In genomic region chr6:92854873-92855272, GRCm38 (mm10) we compare ENCODE assay signal across 32 mouse cellular contexts. TPM values are rescaled to one million over a fixed set of nuclear protein-coding genes. Genes with fewer than 3 reads are reported as not detected.
DNase-seq lines count a peak whose midpoint lies in the region; ATAC-seq and TF ChIP-seq lines count a peak whose summit lies in the region.
"Had no signal": no experiment of that assay in that cellular context is flagged by ENCODE, and none has a peak within 500 bp of the region (broad histone marks: within the 10 kb centered on the region; RNA-seq: fewer than 3 reads in every experiment).

No protein-coding gene starts in this region.

- no peak for TF ChIP-seq CTCF in lung, postnatal 0 days (IDR thresholded peaks at IDR 0.05)

- H3K9ac ChIP-seq in lung, embryonic 15.5 days, result no peak overlapping the region
- H3K9ac ChIP-seq in lung, postnatal 0 days (replicated peaks; ENCODE audit: low read depth), result no peak overlapping the region
- H3K9ac ChIP-seq: embryonic facial prominence, embryonic 13.5 days; forebrain, embryonic 12.5 days; forebrain, embryonic 15.5 days; heart, embryonic 13.5 days; hindbrain, embryonic 12.5 days had no signal

- H3K9me3 ChIP-seq in lung, embryonic 15.5 days, result no peaks in the 10 kb centered on the region
- no peaks in the 10 kb centered on the region for H3K9me3 ChIP-seq in lung, postnatal 0 days (ENCODE audit: low read length)
- H3K9me3 ChIP-seq: embryonic facial prominence, embryonic 10.5 days; embryonic facial prominence, embryonic 13.5 days; forebrain, embryonic 12.5 days; forebrain, embryonic 15.5 days; heart, embryonic 13.5 days; hindbrain, embryonic 12.5 days had no signal

- peak; percentile 24 to 60 for DNase-seq in lung, adult 18-20 months
- no peak for DNase-seq in lung, postnatal 10 days
- DNase-seq in lung, postnatal 0 days (ENCODE audit: low spot score), result peak; percentile 92
- no peak for DNase-seq in spleen, postnatal 10 days (ENCODE audit: low spot score in 2 of 2)
- DNase-seq: adrenal gland, adult 8-10 months; adrenal gland, postnatal 25 days; cerebellum, adult 11-12 months; cerebellum, adult 8-10 months; cerebellum, postnatal 10 days; cerebellum, postnatal 36 days; embryo, embryonic 11 days; gastrocnemius, postnatal 10 days; gastrocnemius, postnatal 36 days; heart, postnatal 14 days had no signal

- peaks cover 29% of the 10 kb centered on the region for H3K4me1 ChIP-seq in lung, embryonic 15.5 days
- peaks cover 12% of the 10 kb centered on the region; the same call in 1 of the 2 replicates for H3K4me1 ChIP-seq in lung, postnatal 0 days (ENCODE audit: insufficient read depth, low read depth, low read length)

- no peaks in the 10 kb centered on the region for H3K27me3 ChIP-seq in lung, embryonic 15.5 days
- H3K27me3 ChIP-seq in lung, postnatal 0 days (replicated peaks; ENCODE audit: insufficient read depth, low read length), result no peaks in the 10 kb centered on the region
- H3K27me3 ChIP-seq: embryonic facial prominence, embryonic 13.5 days; forebrain, embryonic 12.5 days; forebrain, embryonic 15.5 days; heart, embryonic 13.5 days had no signal

- ATAC-seq in lung, embryonic 15.5 days (ENCODE audit: borderline replicate concordance, extremely low read depth, low FRiP score, low TSS enrichment), result peak; percentile 50; the same call in 1 of the 2 replicates
- peak; percentile 84 for ATAC-seq in lung, postnatal 0 days
- ATAC-seq in megakaryocyte, adult 5-6 weeks (ENCODE audit: poor library complexity, severe bottlenecking), result no peak
- ATAC-seq: activated CD4-positive, CD25-positive, alpha-beta regulatory T cell, adult 4 months; CD4-positive, CD25-positive, alpha-beta regulatory T cell, adult 4 months; forebrain, embryonic 15.5 days; hindbrain, embryonic 16.5 days had no signal

- H3K27ac ChIP-seq in lung, embryonic 15.5 days, result peak overlapping the region; percentile 75
- peak overlapping the region; percentile 49 for H3K27ac ChIP-seq in lung, postnatal 0 days (ENCODE audit: low read length)
- H3K27ac ChIP-seq: embryonic facial prominence, embryonic 10.5 days; embryonic facial prominence, embryonic 13.5 days; forebrain, embryonic 12.5 days; forebrain, embryonic 15.5 days; heart, embryonic 13.5 days; hindbrain, embryonic 12.5 days had no signal

- no peak overlapping the region for H3K4me3 ChIP-seq in lung, embryonic 15.5 days
- no peak overlapping the region for H3K4me3 ChIP-seq in lung, postnatal 0 days (ENCODE audit: low read depth, low read length)
- H3K4me3 ChIP-seq: embryonic facial prominence, embryonic 10.5 days; embryonic facial prominence, embryonic 13.5 days; erythroblast, embryonic 14.5 days; forebrain, embryonic 12.5 days; forebrain, embryonic 15.5 days; heart, embryonic 13.5 days; hindbrain, embryonic 12.5 days had no signal

- 58% methylated on average over 4 of the region's 4 CpGs for WGBS in lung, embryonic 15.5 days
- 51% methylated on average over 4 of the region's 4 CpGs for WGBS in lung, postnatal 0 days

- H3K4me2 ChIP-seq in lung, embryonic 15.5 days, result no peak overlapping the region
- no peak overlapping the region for H3K4me2 ChIP-seq in lung, postnatal 0 days (replicated peaks; ENCODE audit: low read depth, low read length)
- H3K4me2 ChIP-seq: embryonic facial prominence, embryonic 13.5 days; forebrain, embryonic 12.5 days; forebrain, embryonic 15.5 days; heart, embryonic 13.5 days; hindbrain, embryonic 12.5 days had no signal

- peaks cover 43% of the 10 kb centered on the region for H3K36me3 ChIP-seq in lung, embryonic 15.5 days
- H3K36me3 ChIP-seq in lung, postnatal 0 days (ENCODE audit: insufficient read depth, low read length), result peaks cover 6% of the 10 kb centered on the region; the same call in 1 of the 2 replicates
- H3K36me3 ChIP-seq: forebrain, embryonic 12.5 days; forebrain, embryonic 15.5 days; hindbrain, embryonic 12.5 days had no signal

- peak; percentile 99 for TF ChIP-seq EP300 in lung, postnatal 0 days (IDR thresholded peaks at IDR 0.05)

RNA-seq across cellular contexts. Expression of gene Gm15737, which starts 14.3 kb away (rescaled TPM):
- 0.06 TPM in 2 replicates for polyA plus RNA-seq in lung, embryonic 15.5 days (2015; fragmentation: Nextera tagmentation; extraction: Ambion mirVana)
- polyA plus RNA-seq in lung, postnatal 0 days (2015; fragmentation: Nextera tagmentation; extraction: Ambion mirVana), result 0.05 TPM in 2 replicates
- not detected in 2 replicates for total RNA-seq in megakaryocyte, adult 5-6 weeks (2015)
- total RNA-seq in megakaryocyte, adult 5-6 weeks (2017), result not detected in 2 replicates
- total RNA-seq: adrenal gland, postnatal 25 days; granulocyte monocyte progenitor cell, adult 5-6 weeks; hematopoietic stem cell, adult 5-6 weeks; MEL had no signal
- polyA plus RNA-seq: activated CD4-positive, CD25-positive, alpha-beta regulatory T cell, adult 4 months; brain, embryonic 14.5 days; C2C12; CD4-positive, CD25-positive, alpha-beta regulatory T cell, adult 4 months; cortical plate, adult 2 months; embryonic facial prominence, embryonic 10.5 days; embryonic facial prominence, embryonic 13.5 days; erythroblast, embryonic 14.5 days; forebrain, embryonic 12.5 days; forebrain, embryonic 15.5 days; hindbrain, embryonic 12.5 days; hindbrain, embryonic 16.5 days had no signal

RNA-seq across cellular contexts. Expression of gene A730049H05Rik, which starts 38.6 kb away (rescaled TPM):
- 1.2 and 1.4 TPM in 2 replicates for polyA plus RNA-seq in lung, embryonic 15.5 days (2015; fragmentation: Nextera tagmentation; extraction: Ambion mirVana)
- polyA plus RNA-seq in lung, postnatal 0 days (2015; fragmentation: Nextera tagmentation; extraction: Ambion mirVana), result 1.4 and 1.5 TPM in 2 replicates
- not detected in 2 replicates for total RNA-seq in megakaryocyte, adult 5-6 weeks (2015)
- not detected in 2 replicates for total RNA-seq in megakaryocyte, adult 5-6 weeks (2017)
- total RNA-seq: granulocyte monocyte progenitor cell, adult 5-6 weeks; hematopoietic stem cell, adult 5-6 weeks; MEL had no signal
- polyA plus RNA-seq: activated CD4-positive, CD25-positive, alpha-beta regulatory T cell, adult 4 months; C2C12; CD4-positive, CD25-positive, alpha-beta regulatory T cell, adult 4 months; erythroblast, embryonic 14.5 days had no signal

Comparison
In these comparisons a context has a peak if more than half of its experiments do, and no peak if none do; other contexts are left out.
1. DNase-seq: peak in lung, adult 18-20 months (2 of 2) and lung, postnatal 0 days (single experiment); none in lung, postnatal 10 days (single experiment) and spleen, postnatal 10 days (0 of 2).